Mouse (Mus musculus) brain, embryonic 18.5 days (tissue): ENCODE results near the gene Mrpl52.

Experiments used
- DNase-seq: peaks from one replicate; pipeline ENCODE4 v3.0.0-alpha.2; 2012; ENCODE audit warnings: low read depth, low spot score

Mrpl52 gene

DNA sequence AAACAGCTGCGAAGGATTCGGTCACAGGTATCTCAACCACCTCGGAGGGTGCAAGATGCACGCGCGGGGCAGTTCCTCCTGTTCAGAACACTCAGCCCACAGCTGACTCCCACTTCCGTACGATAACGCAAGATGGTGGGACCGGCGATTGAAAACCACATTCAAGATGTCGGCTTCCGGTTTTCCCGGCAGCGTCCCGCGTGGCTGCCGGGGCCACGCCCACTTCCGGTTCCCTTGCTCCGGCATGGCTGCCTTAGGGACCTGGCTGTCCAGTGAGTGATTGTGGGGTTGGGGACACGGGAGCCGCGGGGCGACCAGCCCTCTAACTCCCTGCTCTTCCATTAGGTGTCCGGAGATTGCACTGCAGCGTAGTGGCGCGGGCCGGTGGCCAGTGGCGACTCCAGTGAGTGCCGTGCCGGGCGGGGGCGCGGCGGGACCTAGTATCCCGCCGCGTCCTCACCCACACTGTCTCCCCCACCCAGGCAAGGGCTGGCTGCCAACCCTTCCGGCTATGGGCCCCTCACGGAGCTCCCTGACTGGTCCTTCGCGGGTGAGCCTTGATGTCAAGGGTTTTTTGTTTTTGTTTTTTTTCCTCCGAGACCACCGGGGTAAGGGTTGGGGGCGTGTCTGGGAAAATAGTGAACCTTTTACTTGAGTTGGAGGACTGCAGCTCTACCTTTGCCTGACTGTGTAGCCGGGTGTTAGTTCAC, at the start of gene Mrpl52:
Gene Mrpl52, plus strand, starts transcription at position 221 of the 710 bp plus-strand sequence.
- DNase-seq = peak; percentile 78

DNA sequence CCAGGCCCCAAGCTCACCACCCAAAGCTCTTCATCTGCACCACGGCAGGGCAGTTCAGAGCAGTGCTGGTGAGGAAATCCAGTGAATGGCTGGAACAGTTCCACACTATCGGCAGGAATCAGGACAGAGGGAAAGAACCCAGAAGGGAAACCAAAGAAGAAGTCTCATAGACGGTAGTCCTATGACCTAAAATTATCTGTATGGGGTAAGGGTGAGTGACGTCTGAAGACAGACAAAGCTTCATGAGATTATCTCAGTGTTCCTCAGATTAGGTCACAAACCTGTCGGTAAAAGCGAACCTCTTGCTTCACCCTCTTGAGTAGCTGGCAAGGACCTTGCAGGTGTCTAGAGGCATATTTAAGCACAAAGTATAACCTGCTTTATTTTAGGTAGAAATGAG, 49.5 kb upstream of the Mrpl52 start:
- DNase-seq = no peak

DNA sequence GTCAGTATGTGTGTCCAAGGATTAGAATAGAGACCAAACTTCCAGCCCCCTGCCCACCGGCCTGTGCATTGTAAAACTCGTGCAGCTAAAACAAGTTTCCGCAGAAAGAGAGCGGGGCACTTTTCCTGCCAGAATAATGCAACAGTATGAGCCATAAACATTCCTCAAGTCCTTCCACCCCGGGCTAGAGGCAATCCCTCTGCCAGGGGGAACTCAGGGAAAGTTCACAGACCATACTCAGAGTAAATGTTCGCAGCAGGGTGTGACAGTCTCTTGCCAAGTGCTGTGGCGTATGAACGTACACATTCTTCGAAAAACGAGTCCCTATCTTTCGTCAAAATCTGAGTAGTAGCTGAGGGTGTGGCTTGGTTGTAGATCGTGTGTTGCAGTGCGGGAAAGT, 47.1 kb upstream of the Mrpl52 start:
- no peak for DNase-seq

- DNase-seq = no peak
Measured at GRCm38 (mm10) chr14:54380616-54381015, 46.1 kb upstream of the Mrpl52 start.

GRCm38 (mm10) chr14:54381816-54382215, 44.9 kb upstream of the Mrpl52 start:
- no peak for DNase-seq

DNA sequence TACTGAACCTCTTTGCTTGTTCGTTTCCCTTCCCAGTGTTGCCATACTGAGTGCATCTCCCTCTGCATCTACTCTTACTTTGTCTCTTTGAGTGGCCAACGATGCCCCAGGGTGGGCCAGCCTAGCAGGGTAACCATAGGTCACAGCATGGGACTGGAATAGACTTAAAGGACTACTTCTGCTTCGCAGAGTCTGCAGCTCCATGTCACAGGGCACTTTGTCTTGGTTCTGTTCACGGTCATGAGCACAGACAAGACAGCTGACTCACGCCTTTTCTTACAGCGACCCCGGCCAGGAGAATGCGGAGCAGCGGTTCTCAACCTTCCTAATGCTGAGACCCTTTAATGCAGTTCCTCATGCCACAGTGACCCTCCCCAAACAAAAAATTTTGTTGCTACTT, 44.1 kb upstream of the Mrpl52 start:
- DNase-seq = no peak

DNA sequence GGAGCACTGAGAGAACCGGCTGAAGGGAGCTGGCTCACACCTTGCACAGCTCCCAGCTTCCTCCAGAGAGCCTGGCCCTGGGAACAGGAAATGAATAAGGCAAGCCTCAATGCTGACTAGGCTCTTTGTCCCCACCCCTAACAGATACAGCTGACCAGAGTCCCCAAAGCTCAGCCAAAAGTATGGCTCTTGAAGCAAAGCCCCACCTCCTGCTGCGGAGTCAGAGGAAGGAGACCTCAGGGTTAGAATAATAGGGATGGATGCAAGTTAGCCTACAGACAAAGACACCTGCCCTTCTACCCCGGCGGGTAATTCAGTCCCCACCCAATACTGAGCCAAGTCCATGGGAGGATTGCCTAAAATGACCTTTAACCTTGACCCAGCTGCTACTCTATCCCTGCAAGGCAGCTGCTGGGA, 43.3 kb upstream of the Mrpl52 start:
- DNase-seq = no peak

DNA sequence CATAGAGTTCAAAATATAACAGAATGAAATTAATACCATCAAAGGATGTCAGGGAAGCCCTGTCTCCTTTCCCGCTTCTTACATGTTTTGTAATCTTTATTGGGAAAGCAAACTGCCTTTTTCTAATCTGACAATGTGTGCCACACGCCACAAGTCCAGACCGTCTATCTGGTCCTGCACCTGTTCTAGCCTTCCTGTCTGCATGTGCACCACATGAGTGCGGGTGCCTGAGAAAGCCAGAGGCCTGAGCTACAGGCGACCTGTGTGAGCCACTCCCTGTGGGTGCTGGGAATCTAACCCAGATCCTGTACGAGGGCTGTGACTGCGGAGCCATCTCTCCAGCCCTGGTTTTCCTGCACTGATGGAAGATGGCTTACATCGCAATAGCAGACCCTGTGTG, 42.3 kb upstream of the Mrpl52 start:
- DNase-seq = no peak

GRCm38 (mm10) chr14:54385968-54386618, 40.6 kb upstream of the Mrpl52 start:
- DNase-seq = no peak

DNA sequence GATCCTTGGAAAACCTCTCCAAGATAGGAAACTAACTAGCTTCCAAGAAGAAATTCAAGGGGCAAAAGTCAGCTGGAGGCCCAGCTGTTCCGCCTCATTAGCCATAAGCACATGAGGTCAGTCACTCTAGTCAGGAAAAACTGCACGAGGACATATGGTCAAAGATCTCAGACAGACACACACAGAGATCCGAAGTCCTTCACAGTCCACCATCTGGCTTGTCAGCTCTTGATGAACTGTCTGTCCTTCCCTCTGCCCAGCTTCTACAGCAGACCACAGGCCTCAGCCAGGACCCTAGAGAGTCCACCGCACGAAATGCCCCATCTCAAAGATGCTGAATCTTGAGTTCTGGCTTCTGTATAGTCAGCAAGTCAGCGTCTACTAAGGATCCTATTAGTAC, 39.2 kb upstream of the Mrpl52 start:
- no peak for DNase-seq

DNA sequence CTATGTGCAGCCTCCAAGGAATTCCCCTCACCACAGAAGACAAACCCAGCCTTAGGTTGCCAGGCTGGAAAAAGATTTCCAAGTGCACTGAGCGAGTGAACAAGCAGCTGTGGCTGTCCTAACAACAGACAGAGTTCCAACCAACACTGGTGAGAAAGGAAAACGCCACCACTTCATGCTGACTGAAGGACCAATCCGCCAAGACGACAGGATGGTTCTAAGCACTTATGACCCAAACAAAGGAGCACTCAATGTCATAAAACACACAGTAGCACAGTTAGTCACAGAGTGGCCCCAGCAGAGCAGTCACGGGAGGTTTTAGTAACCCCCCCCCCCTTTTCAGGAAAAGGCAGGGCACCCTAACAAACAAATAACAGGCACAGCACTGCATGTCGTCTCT, 35.9 kb upstream of the Mrpl52 start:
- DNase-seq = no peak

DNA sequence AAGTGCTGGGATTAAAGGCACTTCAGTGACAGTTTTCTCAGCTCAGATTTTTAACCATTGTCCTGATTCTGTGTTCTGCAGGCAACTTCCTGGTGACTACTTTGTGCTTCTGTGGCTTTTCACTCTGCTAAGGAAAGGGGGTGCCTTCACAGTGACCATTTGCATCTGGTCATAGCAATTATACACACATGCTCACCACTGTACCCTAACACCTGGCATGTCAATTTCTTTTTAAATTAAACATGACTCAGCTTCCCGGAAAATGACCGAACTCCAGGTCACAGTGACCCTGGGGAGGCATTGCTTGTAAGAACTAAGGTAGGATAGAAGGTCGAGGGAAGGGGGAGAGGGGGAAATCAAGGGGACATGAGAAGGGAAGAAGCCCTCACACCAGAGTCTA, 32.9 kb upstream of the Mrpl52 start:
- no peak for DNase-seq

GRCm38 (mm10) chr14:54394309-54394708, 32.4 kb upstream of the Mrpl52 start:
- no peak for DNase-seq

- no peak for DNase-seq
Measured at GRCm38 (mm10) chr14:54396685-54397084, 30.0 kb upstream of the Mrpl52 start.

- DNase-seq = no peak
Measured at GRCm38 (mm10) chr14:54397872-54398527, 28.7 kb upstream of the Mrpl52 start.

- no peak for DNase-seq
Measured at GRCm38 (mm10) chr14:54398528-54398916, 28.2 kb upstream of the Mrpl52 start.

DNA sequence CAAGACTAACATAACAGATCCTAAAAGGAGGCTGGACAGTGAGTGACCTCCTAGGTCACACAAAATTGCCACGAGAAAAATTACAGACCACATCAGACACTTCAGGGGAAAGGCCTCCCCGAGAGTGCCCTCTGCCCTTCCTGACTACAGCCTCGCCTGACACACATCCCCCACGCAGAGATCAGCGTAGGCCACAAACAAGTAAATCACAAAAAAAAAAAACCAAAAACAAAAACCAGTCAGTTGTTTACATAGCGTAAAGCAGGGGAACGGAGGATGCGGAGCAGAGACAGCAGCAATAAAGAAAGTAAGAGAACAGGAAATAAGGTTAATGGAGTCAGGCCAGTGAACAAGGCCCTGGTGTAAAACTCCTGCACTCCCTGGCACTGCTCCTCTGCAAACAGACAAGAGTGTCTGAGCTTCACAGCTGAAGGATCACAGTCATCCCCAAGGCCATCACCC, 27.8 kb upstream of the Mrpl52 start:
- DNase-seq = no peak

DNA sequence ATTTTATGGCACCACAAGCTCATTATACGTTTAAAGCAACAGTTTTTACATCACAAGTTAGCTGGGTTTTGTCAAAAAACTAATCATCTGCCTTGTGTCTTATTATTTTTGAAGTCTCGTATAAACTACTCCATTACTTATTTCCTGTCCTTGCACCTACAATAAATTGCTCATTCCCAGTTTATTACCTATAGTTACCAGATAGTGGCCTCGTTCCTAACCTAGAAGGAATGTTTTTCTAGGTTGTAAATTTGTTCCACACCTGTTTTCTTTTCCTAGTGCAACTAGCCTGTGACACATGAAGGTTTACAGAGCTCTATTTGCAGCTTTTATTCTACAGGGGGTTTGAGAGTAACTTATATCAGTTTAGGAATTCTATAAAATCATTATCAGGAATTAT, 25.0 kb upstream of the Mrpl52 start:
- DNase-seq = no peak

GRCm38 (mm10) chr14:54408336-54409056, 18.2 kb upstream of the Mrpl52 start:
- no peak for DNase-seq

DNA sequence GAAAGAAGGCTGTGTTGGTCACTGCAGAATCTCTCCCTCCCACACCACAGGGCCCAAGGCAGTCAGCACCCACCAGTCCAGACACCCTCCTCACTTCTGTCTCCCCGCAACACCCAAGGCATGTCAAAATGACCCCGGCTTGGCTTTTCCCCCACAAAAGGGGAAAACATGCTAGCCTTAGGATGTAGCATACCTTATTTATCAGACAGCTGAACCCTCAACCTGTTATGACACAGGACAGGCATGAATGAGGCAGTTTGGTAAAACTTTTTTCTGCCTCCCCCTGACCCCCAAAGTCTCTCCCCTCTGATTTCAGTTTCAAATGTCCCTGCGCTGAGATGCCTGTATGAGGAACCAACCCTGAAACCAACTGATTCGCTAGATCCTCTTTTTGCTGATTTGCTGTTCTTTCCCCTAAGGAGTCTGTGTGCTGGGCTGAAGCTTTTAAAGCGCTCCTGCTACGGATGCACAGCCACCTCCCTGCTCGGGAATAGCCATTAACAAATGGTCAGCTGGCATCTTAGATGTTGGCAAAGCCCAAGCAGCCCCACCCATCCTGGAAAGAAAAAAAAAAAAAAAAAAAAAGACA, 17.6 kb upstream of the Mrpl52 start:
- DNase-seq = no peak

DNA sequence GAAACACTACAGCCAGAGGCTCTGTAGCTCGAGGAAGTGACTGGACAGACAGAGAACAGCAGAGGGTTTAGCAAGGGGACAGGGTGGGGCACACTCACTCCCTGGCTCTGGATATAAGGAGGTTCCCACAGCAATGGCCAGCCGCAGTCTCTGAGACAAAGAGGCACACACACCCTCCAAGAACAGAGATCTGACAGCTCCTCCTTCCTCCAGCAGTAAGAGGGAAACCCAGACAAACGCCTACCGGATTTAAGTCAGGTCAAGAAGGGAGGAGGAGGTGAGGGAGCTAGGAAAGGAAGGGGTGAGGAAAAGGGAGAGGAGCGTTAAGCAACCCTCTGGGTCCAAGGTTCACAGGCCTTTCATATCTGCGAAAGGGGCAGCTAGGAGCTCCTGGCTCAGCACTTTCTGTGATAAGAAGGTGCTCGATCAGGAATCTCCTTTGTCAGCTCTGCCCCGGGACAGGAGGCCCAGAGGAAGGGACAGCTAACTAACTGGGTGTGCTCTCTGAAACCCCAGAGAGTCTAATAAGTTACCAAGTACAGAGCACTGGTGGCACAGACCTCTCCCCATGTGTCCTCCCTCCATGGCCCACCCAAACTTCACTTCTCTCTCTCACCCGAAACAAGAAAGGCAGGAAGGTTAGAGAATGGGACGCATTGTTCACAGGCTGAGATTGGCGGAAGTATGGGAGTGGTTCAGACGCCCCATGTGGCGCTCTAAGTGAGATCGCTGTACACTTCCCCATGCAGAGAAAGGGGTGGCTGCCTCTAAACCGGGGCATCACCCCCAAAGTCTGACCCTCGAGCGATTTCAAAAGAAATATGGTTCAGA, 16.5 kb upstream of the Mrpl52 start:
- DNase-seq = no peak
